Mouse (Mus musculus) CH12.LX (cell line): ENCODE data around the gene Dhx36. TPM values are rescaled to one million over a fixed set of nuclear protein-coding genes. Genes with fewer than 3 reads are reported as not detected.

Source experiments
- DNase-seq: peaks from one replicate; pipeline ENCODE4 v3.0.0-alpha.2; 2013; ENCODE audit errors: extremely low read depth
- H3K27ac ChIP-seq: 2 replicates; pipeline ENCODE4 v1.5.1; 2012; ENCODE audit warnings: low read depth, mild to moderate bottlenecking, control low read depth, moderate library complexity; ENCODE audit not compliant: insufficient read depth
- H3K27me3 ChIP-seq: replicated peaks from 2 replicates; pipeline ENCODE3; 2012; ENCODE audit warnings: inconsistent platforms
- H3K36me3 ChIP-seq, 2 experiments: replicated peaks in 1 of 2; 2 replicates each; pipeline versions ENCODE3 to v1.6.1; 2012; ENCODE audit warnings: inconsistent platforms in 1 of 2, low read length in 1 of 2, mild to moderate bottlenecking in 1 of 2, mixed read lengths in 1 of 2, moderate library complexity in 1 of 2; ENCODE audit not compliant: control insufficient read depth in 1 of 2, insufficient read depth in 1 of 2
- H3K4me1 ChIP-seq, 2 experiments: 2 replicates each; pipeline ENCODE4 v1.6.1; 2012; ENCODE audit warnings: inconsistent platforms in 1 of 2, moderate library complexity in 1 of 2; ENCODE audit not compliant: insufficient read depth in 2 of 2, control insufficient read depth in 1 of 2
- H3K4me2 ChIP-seq: 2 replicates; pipeline ENCODE4 v1.6.1; 2012; ENCODE audit warnings: low read depth, mild to moderate bottlenecking, control low read depth; ENCODE audit not compliant: poor library complexity, insufficient read depth, severe bottlenecking
- H3K4me3 ChIP-seq, 3 experiments: fragments of 150-350 bp in 1 of 3; sonication (generic) in 1 of 3; replicated peaks in 1 of 3; 2 replicates each; pipeline versions ENCODE3 to v1.5.1; 2011 to 2012; ENCODE audit warnings: low read depth in 2 of 3, low read length in 2 of 3, mild to moderate bottlenecking in 2 of 3, moderate library complexity in 2 of 3, control low read depth in 1 of 3, improper control_type of control experiment in 1 of 3, inconsistent platforms in 1 of 3, mixed read lengths in 1 of 3; ENCODE audit not compliant: poor library complexity in 1 of 3
- H3K79me2 ChIP-seq: replicated peaks from 2 replicates; pipeline ENCODE4 v1.6.1; 2012; ENCODE audit warnings: mild to moderate bottlenecking, moderate library complexity; ENCODE audit not compliant: control insufficient read depth, poor library complexity, insufficient read depth, severe bottlenecking; ENCODE audit errors: extremely low read depth
- H3K9ac ChIP-seq: 2 replicates; pipeline ENCODE4 v1.6.1; 2012; ENCODE audit warnings: low read depth, mild to moderate bottlenecking, control low read depth, moderate library complexity; ENCODE audit not compliant: insufficient read depth
- H3K9me3 ChIP-seq: replicated peaks from 2 replicates; pipeline ENCODE3; 2012; ENCODE audit warnings: low read length, inconsistent platforms, mixed read lengths
- E2F4 ChIP-seq: IDR thresholded peaks from 2 replicates; pipeline ENCODE4 v1.6.1; 2011; ENCODE audit warnings: low read depth, low read length, improper control_type of control experiment; ENCODE audit not compliant: insufficient replicate concordance
- HCFC1 ChIP-seq: IDR thresholded peaks from 2 replicates; pipeline ENCODE4 v1.6.1; 2012; ENCODE audit warnings: low read depth, mild to moderate bottlenecking, inconsistent platforms, low read length, improper control_type of control experiment
- IRF4 ChIP-seq: IDR thresholded peaks from 2 replicates; pipeline ENCODE4 v1.6.1; 2014; ENCODE audit warnings: low read depth, mild to moderate bottlenecking, inconsistent platforms, low read length, improper control_type of control experiment
- MEF2A ChIP-seq: IDR thresholded peaks from 2 replicates; pipeline ENCODE4 v1.6.1; 2014; ENCODE audit warnings: low read depth, mild to moderate bottlenecking, inconsistent platforms, low read length, improper control_type of control experiment, borderline replicate concordance
- MYC ChIP-seq: IDR thresholded peaks from 2 replicates; pipeline ENCODE4 v1.6.1; 2011; ENCODE audit warnings: low read depth, mild to moderate bottlenecking, improper control_type of control experiment, low read length
- SIN3A ChIP-seq: IDR thresholded peaks from 2 replicates; pipeline ENCODE4 v1.6.1; 2012; ENCODE audit warnings: low read length, improper control_type of control experiment, inconsistent platforms
- UBTF ChIP-seq: IDR thresholded peaks from 2 replicates; pipeline ENCODE4 v1.6.1; 2012; ENCODE audit warnings: low read depth, mild to moderate bottlenecking, inconsistent platforms, low read length, improper control_type of control experiment, moderate library complexity
- ZC3H11A ChIP-seq: IDR thresholded peaks from 2 replicates; pipeline ENCODE4 v1.6.1; 2012; ENCODE audit warnings: low read depth, mild to moderate bottlenecking, inconsistent platforms, low read length, improper control_type of control experiment
- dilution Hi-C: fragments of 300-500 bp; cut with MboI; formaldehyde crosslinking; loops from 2 replicates; pipeline ENCODE4 v1.14.3; 2020; ENCODE audit warnings: low sequenced_read_pairs; ENCODE audit not compliant: extremely low pct_unique_long_range_greater_than_20kb, extremely low pct_ligation_motif_present
- in situ Hi-C: fragments of 300-500 bp; cut with MboI; formaldehyde crosslinking; loops from 3 replicates; pipeline ENCODE4 v1.14.3; 2019; ENCODE audit warnings: low sequenced_read_pairs, low pct_ligation_motif_present, low pct_unique_long_range_greater_than_20kb, mixed read lengths
- polyA plus RNA-seq: library from polyadenylated mRNA; unstranded; fragments of >175 nt; gene quantifications from 2 replicates; pipeline ENCODE4 v1.2.1, GENCODE M21; 2012; ENCODE audit warnings: low read depth; ENCODE audit not compliant: insufficient read length
- total RNA-seq, 2 experiments: library from RNA; depleted of rRNA; stranded (reverse); fragments of 300-350 nt in 1 of 2; fragments of >200 nt in 1 of 2; gene quantifications; 2 replicates each; pipeline ENCODE4 v1.2.3; 2012 to 2014

Dhx36 gene
- total and polyA plus RNA-seq, 3 experiments = 29.7 to 66.3 (median 35.0) TPM

GRCm38 (mm10) chr3:62492568-62492967 lies 14.2 kb downstream of the Dhx36 start:
- peak; percentile 23 for DNase-seq
- H3K36me3 ChIP-seq = peaks cover 46 to 83% of the 10 kb centered on the region in 2 experiments
- in situ Hi-C loops = no loop called here

DNA sequence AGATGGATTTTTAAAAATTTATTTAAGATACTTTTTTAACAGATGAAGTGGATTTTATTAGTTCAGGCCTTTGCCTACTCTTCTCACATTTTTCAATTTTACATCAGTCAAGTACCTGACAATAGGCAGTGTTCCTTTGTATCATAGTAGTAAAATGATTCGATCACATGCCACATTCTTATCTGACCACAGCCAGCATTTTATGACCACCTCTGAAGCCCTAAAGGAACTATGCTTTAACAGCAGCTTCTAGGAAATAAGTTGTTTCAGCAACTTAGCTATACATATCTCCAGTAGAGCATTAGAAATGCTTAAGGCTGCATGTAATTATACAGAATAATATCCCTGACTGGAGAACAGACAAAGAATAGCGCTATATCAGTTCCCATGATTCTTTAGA lies 22.5 kb downstream of the Dhx36 start:
- Histone ChIP-seq H3K27ac (no peak overlapping the region), H3K4me2 (no peak overlapping the region), H3K4me3 (no peak overlapping the region), H3K9ac (no peak overlapping the region), H3K79me2 (no peaks in the 10 kb centered on the region), H3K9me3 (no peaks in the 10 kb centered on the region), H3K4me1 (no peaks in the 10 kb centered on the region), H3K36me3 (peaks cover 28 to 71% of the 10 kb centered on the region in 2 experiments), H3K27me3 (no peaks in the 10 kb centered on the region)
- no peak for TF ChIP-seq HCFC1
- no peak for TF ChIP-seq MYC
- no peak for TF ChIP-seq UBTF
- no peak for TF ChIP-seq ZC3H11A
- DNase-seq = no peak
- dilution Hi-C loops (no loop called here), in situ Hi-C loops (no loop called here)

More at GRCm38 (mm10) chr3:62492568-62492967, 14.2 kb downstream of the Dhx36 start:
- no peak overlapping the region for H3K4me2 ChIP-seq
- H3K79me2 ChIP-seq = no peaks in the 10 kb centered on the region
- H3K9ac ChIP-seq = no peak overlapping the region
- H3K4me1 ChIP-seq = peaks cover 0 to 7% of the 10 kb centered on the region in 2 experiments; a peak in 2 of 4 replicates
- no peak overlapping the region for H3K27ac ChIP-seq
- dilution Hi-C loops = no loop called here
- no peaks in the 10 kb centered on the region for H3K27me3 ChIP-seq
- TF ChIP-seq ZC3H11A (no peak), MEF2A (no peak)
- TF ChIP-seq, all 38 proteins: peak for 0
- Histone ChIP-seq H3K9me3 (no peaks in the 10 kb centered on the region), H3K4me3 (no peak overlapping the region)

DNA sequence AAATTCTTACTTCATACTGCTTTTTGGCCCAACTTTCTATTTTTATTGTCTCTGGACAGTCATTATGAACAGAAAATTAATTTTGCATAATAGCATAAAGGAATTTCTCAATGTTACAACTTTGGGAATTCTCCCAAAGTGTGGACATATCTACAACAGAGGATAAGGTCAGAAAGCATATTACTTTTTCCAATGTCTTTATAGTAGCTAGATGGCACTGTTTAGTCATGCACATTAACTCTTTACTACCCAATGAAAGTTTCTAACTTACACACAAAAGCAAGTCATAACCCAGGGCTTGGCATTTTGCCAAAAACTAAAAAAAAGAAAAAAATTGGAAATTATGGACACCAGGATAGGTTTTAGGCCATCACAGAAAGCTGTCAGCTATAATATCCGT lies 36.6 kb downstream of the Dhx36 start:
- Histone ChIP-seq H3K27ac (no peak overlapping the region), H3K4me3 (no peak overlapping the region), H3K9ac (no peak overlapping the region), H3K9me3 (no peaks in the 10 kb centered on the region), H3K36me3 (peaks cover 55 to 86% of the 10 kb centered on the region in 2 experiments), H3K4me2 (no peak overlapping the region), H3K4me1 (no peaks in the 10 kb centered on the region), H3K27me3 (no peaks in the 10 kb centered on the region), H3K79me2 (peaks cover 2% of the 10 kb centered on the region; the same call in 1 of the 2 replicates)
- dilution Hi-C loops (no loop called here), in situ Hi-C loops (no loop called here)
- DNase-seq = no peak
- TF ChIP-seq IRF4 = no peak
- TF ChIP-seq E2F4 = no peak
- TF ChIP-seq SIN3A = no peak
